Mouse (Mus musculus) embryonic fibroblast, embryonic 13.5 days (primary cell): Measurements from ENCODE around the gene Cyp2u1.

Experiments
- CTCF ChIP-seq: IDR thresholded peaks from 2 replicates; pipeline ENCODE4 v1.5.1; 2011; ENCODE audit warnings: mild to moderate bottlenecking, control low read depth, low read length, moderate library complexity, borderline replicate concordance; ENCODE audit not compliant: insufficient read depth
- POLR2A ChIP-seq: IDR thresholded peaks from 2 replicates; pipeline ENCODE4 v1.6.1; 2011; ENCODE audit warnings: low read depth, mild to moderate bottlenecking, control low read depth, low read length, moderate library complexity

- TF ChIP-seq POLR2A (no peak), CTCF (no peak)
These were observed 6.1 kb downstream of the Cyp2u1 start for GRCm38 (mm10) chr3:131296893-131297292.
